Mouse (Mus musculus) heart, embryonic 15.5 days (tissue): ENCODE results near the gene Arfgap1. TPM values are rescaled to one million over a fixed set of nuclear protein-coding genes. Genes with fewer than 3 reads are reported as not detected.

Experiments used
- polyA plus RNA-seq: library from polyadenylated mRNA; unstranded; fragments of >200 nt; fragmentation: Nextera tagmentation; extraction: Ambion mirVana; gene quantifications from 2 replicates; pipeline ENCODE4 v1.2.1, GENCODE M21; 2015

Arfgap1 gene
- polyA plus RNA-seq, 1 experiment from 2014 or later: 71.8 TPM

Other genes with a start within 250 kb of the Arfgap1 start
- gene Slc17a9, start 242.0 kb upstream of the Arfgap1 start, polyA plus RNA-seq: 0.48 and 1.7 TPM in 2 replicates
- gene Bhlhe23, start 190.3 kb upstream of the Arfgap1 start, polyA plus RNA-seq: not detected in 2 replicates
- 32.9 and 42.2 TPM in 2 replicates for gene Ythdf1, start 46.3 kb upstream of the Arfgap1 start, polyA plus RNA-seq
- gene Birc7, start 38.2 kb upstream of the Arfgap1 start, polyA plus RNA-seq: 0.11 TPM in 1 of 2 replicates, not detected in the other
- 38.2 and 49.5 TPM in 2 replicates for gene Nkain4, start 12.5 kb upstream of the Arfgap1 start, polyA plus RNA-seq
- gene Col20a1, start 19.3 kb downstream of the Arfgap1 start, polyA plus RNA-seq: 0.04 and 0.43 TPM in 2 replicates
- 0.28 and 0.75 TPM in 2 replicates for gene Chrna4, start 76.3 kb downstream of the Arfgap1 start, polyA plus RNA-seq
- 0.03 and 0.65 TPM in 2 replicates for gene Kcnq2, start 168.1 kb downstream of the Arfgap1 start, polyA plus RNA-seq
- gene Eef1a2, start 189.8 kb downstream of the Arfgap1 start, polyA plus RNA-seq: 12.1 and 13.2 TPM in 2 replicates
- 146 and 165 TPM in 2 replicates for gene Ppdpf, start 220.0 kb downstream of the Arfgap1 start, polyA plus RNA-seq
- 0.05 TPM in 1 of 2 replicates, not detected in the other for gene Ptk6, start 235.6 kb downstream of the Arfgap1 start, polyA plus RNA-seq
- 0.09 and 0.10 TPM in 2 replicates for gene Srms, start 246.0 kb downstream of the Arfgap1 start, polyA plus RNA-seq